Mouse (Mus musculus) right cerebral cortex, postnatal 14 days (tissue): Measurements from ENCODE around the gene Fads6.

ENCODE experiments used
- DNase-seq: peaks from one replicate; pipeline ENCODE4 v3.0.0; 2022

The Fads6 gene

GRCm38 (mm10) chr11:115274771-115275170, 22.7 kb downstream of the Fads6 start:
- DNase-seq: no peak

GRCm38 (mm10) chr11:115274178-115274577, 23.3 kb downstream of the Fads6 start:
- DNase-seq: no peak

- no peak for DNase-seq
Measured at GRCm38 (mm10) chr11:115273735-115274134, 23.7 kb downstream of the Fads6 start.

GRCm38 (mm10) chr11:115272894-115273498, 24.5 kb downstream of the Fads6 start:
- DNase-seq: no peak

GRCm38 (mm10) chr11:115271481-115271880, 26.0 kb downstream of the Fads6 start:
- DNase-seq: no peak

GRCm38 (mm10) chr11:115271052-115271451, 26.4 kb downstream of the Fads6 start:
- DNase-seq: no peak

- peak; percentile 73 for DNase-seq
Measured at GRCm38 (mm10) chr11:115270148-115270861, 27.2 kb downstream of the Fads6 start.

- DNase-seq: no peak
Measured at GRCm38 (mm10) chr11:115269330-115270066, 28.0 kb downstream of the Fads6 start.

GRCm38 (mm10) chr11:115267958-115268357, 29.5 kb downstream of the Fads6 start:
- no peak for DNase-seq

GRCm38 (mm10) chr11:115267061-115267883, 30.2 kb downstream of the Fads6 start, which contains the start of gene Grin2c:
TSS of gene Grin2c (minus strand) at chr11:115267243.
- no peak for DNase-seq

- DNase-seq: no peak
Measured at GRCm38 (mm10) chr11:115266400-115266778, 31.1 kb downstream of the Fads6 start.

- DNase-seq: no peak
Measured at GRCm38 (mm10) chr11:115265771-115266399, 31.6 kb downstream of the Fads6 start.

- DNase-seq: no peak
Measured at GRCm38 (mm10) chr11:115264862-115265668, 32.4 kb downstream of the Fads6 start.

- no peak for DNase-seq
Measured at GRCm38 (mm10) chr11:115264136-115264861, 33.2 kb downstream of the Fads6 start.

- DNase-seq: no peak
Measured at GRCm38 (mm10) chr11:115262954-115263353, 34.5 kb downstream of the Fads6 start.

- DNase-seq: no peak
Measured at GRCm38 (mm10) chr11:115259134-115259533, 38.3 kb downstream of the Fads6 start.

GRCm38 (mm10) chr11:115257775-115258510, 39.5 kb downstream of the Fads6 start:
- DNase-seq: no peak

- no peak for DNase-seq
Measured at GRCm38 (mm10) chr11:115251258-115251657, 46.2 kb downstream of the Fads6 start.

GRCm38 (mm10) chr11:115250405-115251090, 46.9 kb downstream of the Fads6 start:
- DNase-seq: no peak
